Mouse (Mus musculus): ENCODE data around the gene Olfr742. TPM values are rescaled to one million over a fixed set of nuclear protein-coding genes. Genes with fewer than 3 reads are reported as not detected.

Gene Olfr742
- polyA plus RNA-seq (2015; fragmentation: Illumina TruSeq; extraction: RNeasy Lipid Tissue Mini Kit (QIAGEN cat#74804); ENCODE audit: insufficient read depth, low read depth, low replicate concordance) = not detected

DNA sequence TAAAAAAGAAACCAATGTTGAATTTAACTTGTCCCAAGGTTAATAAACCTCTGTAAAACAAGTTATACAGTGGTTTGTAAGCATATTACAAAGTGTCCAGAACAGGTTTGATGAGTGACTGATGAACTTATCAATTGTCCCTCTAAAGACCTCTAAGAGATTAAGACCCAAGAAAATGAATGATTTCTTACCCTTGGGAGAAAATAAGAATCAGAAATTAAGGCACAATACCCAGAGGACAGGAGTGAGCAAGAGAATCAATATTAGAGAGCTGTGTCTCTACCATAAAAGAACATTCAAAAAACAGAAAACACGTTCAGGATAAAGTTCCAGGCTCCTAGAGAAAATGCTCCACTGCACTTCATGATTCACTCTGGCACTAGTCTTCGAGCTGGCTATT lies at the start of gene Olfr742:
Gene Olfr742, plus strand, starts transcription at position 301 of the 400 bp plus-strand sequence.

DNA sequence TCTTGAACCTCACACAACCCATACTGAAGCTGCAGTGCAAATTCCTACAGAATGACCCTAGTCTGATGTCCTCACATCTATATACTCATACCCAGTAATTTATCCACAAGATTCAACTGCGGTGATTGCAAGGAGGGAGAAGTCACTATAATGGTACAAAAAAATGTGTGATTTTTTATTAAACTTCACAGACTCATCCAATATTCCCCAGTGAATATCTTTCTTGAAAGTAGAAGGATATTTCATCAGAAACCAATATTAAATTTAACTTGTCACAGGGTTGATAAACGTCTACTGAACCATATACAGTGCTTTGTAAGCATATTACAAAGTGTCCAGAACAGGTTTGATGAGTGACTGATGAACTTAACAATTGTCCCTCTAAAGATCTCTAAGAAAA lies 31.0 kb upstream of the Olfr742 start, which contains the start of gene Olfr741:
Gene Olfr741, plus strand, starts transcription at position 301 of the 400 bp plus-strand sequence.

DNA sequence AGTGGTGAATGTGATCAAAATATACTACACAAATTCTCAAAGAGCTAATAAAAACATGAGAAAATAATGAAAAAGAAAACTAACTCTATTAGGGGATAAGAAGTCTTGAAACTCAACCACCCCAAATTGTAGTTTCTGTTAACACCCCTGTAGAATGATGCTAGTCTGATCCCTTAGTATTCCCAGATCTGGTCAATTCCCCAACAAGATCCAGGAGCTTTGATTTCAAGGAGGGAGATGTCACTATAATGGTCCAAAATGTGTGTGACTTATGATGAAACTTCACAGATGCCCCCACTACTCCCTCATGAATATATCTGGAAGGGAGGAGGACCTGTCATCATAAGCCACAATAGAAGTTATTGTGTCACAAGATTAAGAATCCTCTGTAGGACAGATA lies 18.1 kb downstream of the Olfr742 start, which contains the start of gene Olfr743:
Gene Olfr743, plus strand, starts transcription at position 301 of the 400 bp plus-strand sequence.

Other genes with a start within 250 kb of the Olfr742 start
- gene Olfr732, start 219.4 kb upstream of the Olfr742 start, polyA plus RNA-seq (2015; fragmentation: Illumina TruSeq; extraction: RNeasy Lipid Tissue Mini Kit (QIAGEN cat#74804); ENCODE audit: insufficient read depth, low read depth, low replicate concordance) = not detected
- gene Olfr733, start 202.1 kb upstream of the Olfr742 start, polyA plus RNA-seq (2015; fragmentation: Illumina TruSeq; extraction: RNeasy Lipid Tissue Mini Kit (QIAGEN cat#74804); ENCODE audit: insufficient read depth, low read depth, low replicate concordance) = not detected
- not detected for gene Olfr734, start 176.8 kb upstream of the Olfr742 start, polyA plus RNA-seq (2015; fragmentation: Illumina TruSeq; extraction: RNeasy Lipid Tissue Mini Kit (QIAGEN cat#74804); ENCODE audit: insufficient read depth, low read depth, low replicate concordance)
- gene Olfr735, start 154.7 kb upstream of the Olfr742 start, polyA plus RNA-seq (2015; fragmentation: Illumina TruSeq; extraction: RNeasy Lipid Tissue Mini Kit (QIAGEN cat#74804); ENCODE audit: insufficient read depth, low read depth, low replicate concordance) = not detected
- not detected for gene Tlr11, start 145.7 kb upstream of the Olfr742 start, polyA plus RNA-seq (2015; fragmentation: Illumina TruSeq; extraction: RNeasy Lipid Tissue Mini Kit (QIAGEN cat#74804); ENCODE audit: insufficient read depth, low read depth, low replicate concordance)
- gene Olfr736, start 122.4 kb upstream of the Olfr742 start, polyA plus RNA-seq (2015; fragmentation: Illumina TruSeq; extraction: RNeasy Lipid Tissue Mini Kit (QIAGEN cat#74804); ENCODE audit: insufficient read depth, low read depth, low replicate concordance) = not detected
- not detected for gene Olfr738, start 96.0 kb upstream of the Olfr742 start, polyA plus RNA-seq (2015; fragmentation: Illumina TruSeq; extraction: RNeasy Lipid Tissue Mini Kit (QIAGEN cat#74804); ENCODE audit: insufficient read depth, low read depth, low replicate concordance)
- gene Olfr739, start 85.0 kb upstream of the Olfr742 start, polyA plus RNA-seq (2015; fragmentation: Illumina TruSeq; extraction: RNeasy Lipid Tissue Mini Kit (QIAGEN cat#74804); ENCODE audit: insufficient read depth, low read depth, low replicate concordance) = not detected
- not detected for gene Olfr740, start 58.1 kb upstream of the Olfr742 start, polyA plus RNA-seq (2015; fragmentation: Illumina TruSeq; extraction: RNeasy Lipid Tissue Mini Kit (QIAGEN cat#74804); ENCODE audit: insufficient read depth, low read depth, low replicate concordance)
- not detected for gene Olfr741, start 30.9 kb upstream of the Olfr742 start, polyA plus RNA-seq (2015; fragmentation: Illumina TruSeq; extraction: RNeasy Lipid Tissue Mini Kit (QIAGEN cat#74804); ENCODE audit: insufficient read depth, low read depth, low replicate concordance)
- gene Olfr743, start 18.2 kb downstream of the Olfr742 start, polyA plus RNA-seq (2015; fragmentation: Illumina TruSeq; extraction: RNeasy Lipid Tissue Mini Kit (QIAGEN cat#74804); ENCODE audit: insufficient read depth, low read depth, low replicate concordance) = not detected
- not detected for gene Olfr744, start 111.3 kb downstream of the Olfr742 start, polyA plus RNA-seq (2015; fragmentation: Illumina TruSeq; extraction: RNeasy Lipid Tissue Mini Kit (QIAGEN cat#74804); ENCODE audit: insufficient read depth, low read depth, low replicate concordance)
- gene Olfr745, start 135.8 kb downstream of the Olfr742 start, polyA plus RNA-seq (2015; fragmentation: Illumina TruSeq; extraction: RNeasy Lipid Tissue Mini Kit (QIAGEN cat#74804); ENCODE audit: insufficient read depth, low read depth, low replicate concordance) = not detected
- not detected for gene Olfr746, start 143.5 kb downstream of the Olfr742 start, polyA plus RNA-seq (2015; fragmentation: Illumina TruSeq; extraction: RNeasy Lipid Tissue Mini Kit (QIAGEN cat#74804); ENCODE audit: insufficient read depth, low read depth, low replicate concordance)
- not detected for gene Olfr747, start 189.6 kb downstream of the Olfr742 start, polyA plus RNA-seq (2015; fragmentation: Illumina TruSeq; extraction: RNeasy Lipid Tissue Mini Kit (QIAGEN cat#74804); ENCODE audit: insufficient read depth, low read depth, low replicate concordance)
- not detected for gene Olfr748, start 203.8 kb downstream of the Olfr742 start, polyA plus RNA-seq (2015; fragmentation: Illumina TruSeq; extraction: RNeasy Lipid Tissue Mini Kit (QIAGEN cat#74804); ENCODE audit: insufficient read depth, low read depth, low replicate concordance)
- not detected for gene Olfr749, start 241.5 kb downstream of the Olfr742 start, polyA plus RNA-seq (2015; fragmentation: Illumina TruSeq; extraction: RNeasy Lipid Tissue Mini Kit (QIAGEN cat#74804); ENCODE audit: insufficient read depth, low read depth, low replicate concordance)

All from pancreas, adult 10 weeks (tissue).